Mouse (Mus musculus) heart, postnatal 10 days (tissue): ENCODE data around the gene Add1. TPM values are rescaled to one million over a fixed set of nuclear protein-coding genes. Genes with fewer than 3 reads are reported as not detected.

ENCODE experiments used
- DNase-seq, 2 experiments: peaks; one replicate each; pipeline ENCODE4 v3.0.0; 2021
- intact Hi-C: fragments of 180-260 bp; cut with DNase I; formaldehyde crosslinking; loops from one replicate; pipeline ENCODE4 v1.15.1; 2025
- total RNA-seq, 2 experiments: library from RNA; stranded (reverse); gene quantifications; 2 replicates each; pipeline ENCODE4 v1.2.3; 2021

Add1 gene
- total RNA-seq: 100 to 1,000 TPM; 187 to 196 TPM

DNA sequence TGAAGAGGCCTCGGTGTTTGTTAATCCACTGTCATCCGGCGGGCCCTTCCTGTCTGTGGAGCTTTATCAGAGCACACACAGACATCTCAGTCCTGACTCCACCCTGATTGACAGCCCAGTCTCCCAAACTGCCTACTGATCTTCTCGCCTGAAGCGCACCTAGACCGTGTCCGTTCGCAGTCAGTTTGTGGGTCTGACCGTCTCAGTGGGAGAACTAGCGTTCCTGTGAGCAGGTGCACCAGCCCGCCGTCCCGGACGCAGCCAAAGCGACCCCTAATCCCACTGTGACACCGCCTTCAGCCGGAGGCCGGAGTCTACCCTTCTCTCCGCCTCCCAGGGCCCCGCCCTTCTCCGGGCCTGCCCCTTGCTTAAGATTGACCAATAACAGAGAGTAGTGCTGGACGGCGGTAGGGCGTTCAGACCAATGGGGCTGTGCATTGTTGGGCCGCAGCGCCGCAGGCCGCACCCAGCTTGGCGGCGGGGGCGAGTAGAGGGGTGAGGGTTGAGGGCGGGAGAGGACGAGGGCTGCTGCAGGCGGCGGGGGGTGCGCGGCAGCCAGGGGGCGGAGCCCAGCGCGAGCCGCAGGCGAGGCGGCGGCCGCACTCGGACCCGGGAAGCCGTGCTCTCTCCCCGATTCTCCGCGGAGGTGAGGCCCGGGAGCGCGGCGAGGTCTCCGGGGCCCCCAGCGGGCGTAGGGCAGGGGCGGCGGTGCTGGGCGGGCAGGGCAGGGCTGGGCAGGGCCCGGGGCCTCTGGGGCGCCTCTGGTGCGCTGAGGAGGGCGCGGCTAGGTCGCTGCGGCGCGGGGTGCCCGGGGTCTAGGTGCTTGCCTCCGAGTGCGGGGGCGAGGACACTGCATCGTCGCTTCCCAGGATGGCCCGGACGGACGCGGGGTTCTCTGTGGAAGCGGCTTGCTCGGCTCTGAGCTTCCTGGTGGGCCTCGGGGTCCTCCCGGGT, at the start of gene Add1:
Add1 (plus strand) TSS at position 397 of the 954 bp plus-strand sequence.
- DNase-seq: peak; percentile 97 to 98
- intact Hi-C loops: no loop called here

DNA sequence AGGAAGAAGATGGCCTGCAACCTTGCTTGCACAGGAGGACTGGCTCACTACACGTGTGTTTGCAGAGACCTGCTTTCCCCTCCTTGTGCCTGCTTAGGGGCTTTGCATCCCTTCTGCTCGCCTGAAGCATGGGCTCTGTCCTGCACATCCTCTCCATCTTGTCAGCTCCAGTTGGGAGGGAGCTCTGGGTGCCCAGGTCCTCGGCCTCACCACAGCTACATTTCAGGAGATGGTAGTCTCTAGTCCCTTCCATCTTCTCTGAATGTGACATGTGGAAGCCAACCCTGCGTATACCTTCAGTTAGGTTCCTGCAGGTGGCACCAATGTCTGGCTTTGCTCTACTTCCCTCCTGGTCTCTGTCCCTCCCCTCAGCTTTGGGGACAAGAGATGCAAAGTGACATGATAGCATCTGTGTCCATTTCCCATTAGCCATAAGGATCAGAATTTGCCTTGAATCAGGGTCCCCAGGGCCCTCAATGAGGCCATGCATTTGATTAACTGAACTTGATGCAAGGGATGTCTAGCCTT, 49.4 kb upstream of the Add1 start:
- intact Hi-C loops: no loop called here
- no peak for DNase-seq

DNA sequence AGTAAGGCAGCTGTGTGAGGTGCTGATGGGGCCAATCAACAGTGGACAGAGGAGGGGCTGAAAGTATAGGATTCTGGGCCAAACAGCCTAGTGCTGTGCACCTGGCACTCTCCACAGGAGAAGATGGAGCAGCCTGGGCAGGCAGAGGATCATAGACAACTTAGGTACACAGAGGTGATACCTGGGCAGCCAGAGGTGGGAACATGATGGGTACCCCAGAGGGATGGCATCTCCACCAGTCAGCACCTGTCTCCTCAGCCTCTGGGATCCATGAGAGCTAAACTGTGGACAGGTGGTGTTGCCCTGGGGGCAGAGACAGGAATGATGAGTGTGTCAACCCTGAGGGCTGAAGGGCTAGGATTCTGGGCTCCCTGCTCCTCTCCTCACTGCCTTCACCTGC, 49.0 kb upstream of the Add1 start:
- intact Hi-C loops: no loop called here
- no peak for DNase-seq

DNA sequence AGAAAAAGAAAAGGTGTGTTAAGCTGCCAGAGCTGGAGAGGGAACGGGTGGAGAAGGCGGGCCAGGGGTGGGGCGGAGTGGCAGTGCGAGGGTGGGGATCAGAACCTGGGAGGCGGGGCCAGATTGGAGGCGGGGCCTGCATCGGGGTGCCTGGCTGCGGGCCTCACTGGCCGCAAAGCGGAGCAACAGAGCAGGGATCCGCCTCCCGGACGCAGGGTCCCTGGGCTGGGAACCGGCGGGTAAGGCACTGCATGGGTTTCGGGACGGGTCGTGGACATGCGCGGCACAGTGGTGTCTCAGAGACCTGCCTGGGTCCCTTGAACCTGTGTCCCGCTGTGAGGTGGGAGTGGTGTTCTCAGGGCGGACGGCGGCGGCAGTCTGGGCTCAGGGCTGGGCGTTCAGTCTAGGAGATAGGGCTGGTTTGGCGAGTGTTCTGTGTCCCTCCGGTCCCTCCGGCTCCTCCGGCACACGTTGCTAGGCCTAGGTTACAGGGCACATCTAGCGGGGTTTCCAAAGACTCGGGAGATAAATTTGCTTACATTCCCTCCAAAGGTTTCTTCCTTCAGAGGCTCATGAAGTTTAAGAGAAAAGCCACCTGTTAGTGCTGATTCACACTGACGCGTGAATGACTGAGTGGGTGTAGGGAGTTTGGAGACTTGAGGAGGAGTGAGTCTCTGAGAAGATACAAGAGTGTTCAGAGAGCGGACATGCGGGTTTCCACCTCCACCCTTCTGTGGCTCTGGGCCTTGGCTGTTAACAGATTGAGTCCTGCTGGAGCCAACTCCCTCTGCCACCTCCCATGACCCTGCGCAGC, 47.6 kb upstream of the Add1 start, which contains the start of gene Sh3bp2:
Sh3bp2 (plus strand) TSS at position 176 of the 814 bp plus-strand sequence.
- DNase-seq: peak; percentile 96 to 97
- intact Hi-C loops: no loop called here

DNA sequence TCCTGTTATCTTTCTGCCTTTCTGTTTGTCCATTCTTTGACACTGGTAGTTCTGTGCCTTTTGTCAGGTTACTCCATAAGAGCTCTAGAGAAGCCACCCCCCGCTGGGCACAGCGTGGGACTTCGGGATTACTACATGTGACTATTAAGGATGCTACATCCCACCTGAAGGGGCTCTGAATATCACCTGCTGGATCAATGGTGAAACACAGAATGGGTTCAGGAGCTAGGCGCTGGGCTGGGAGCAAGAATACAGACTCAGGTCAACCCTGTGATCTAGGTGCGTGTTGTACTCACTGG, 47.0 kb upstream of the Add1 start:
- intact Hi-C loops: no loop called here
- no peak for DNase-seq

DNA sequence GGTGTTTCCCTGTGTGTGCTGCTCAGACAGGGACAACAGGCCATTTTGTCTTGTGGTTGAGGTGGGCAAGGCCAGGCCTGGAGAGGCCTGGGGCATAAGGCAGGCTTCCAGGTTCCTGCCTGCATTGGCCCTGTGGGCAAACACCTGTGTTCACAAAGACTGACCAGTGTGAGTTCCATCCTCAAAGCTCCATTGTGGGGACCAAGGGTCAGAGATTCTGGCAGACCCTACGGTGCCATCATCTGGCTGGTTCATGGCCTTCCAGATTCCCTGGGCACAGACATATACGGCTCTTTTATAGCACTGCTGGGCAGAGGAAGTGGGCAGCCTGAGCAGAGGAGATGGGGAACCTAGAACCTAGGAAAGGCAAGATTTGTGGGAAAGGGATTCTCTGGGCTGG, 46.1 kb upstream of the Add1 start:
- intact Hi-C loops: no loop called here
- DNase-seq: no peak

DNA sequence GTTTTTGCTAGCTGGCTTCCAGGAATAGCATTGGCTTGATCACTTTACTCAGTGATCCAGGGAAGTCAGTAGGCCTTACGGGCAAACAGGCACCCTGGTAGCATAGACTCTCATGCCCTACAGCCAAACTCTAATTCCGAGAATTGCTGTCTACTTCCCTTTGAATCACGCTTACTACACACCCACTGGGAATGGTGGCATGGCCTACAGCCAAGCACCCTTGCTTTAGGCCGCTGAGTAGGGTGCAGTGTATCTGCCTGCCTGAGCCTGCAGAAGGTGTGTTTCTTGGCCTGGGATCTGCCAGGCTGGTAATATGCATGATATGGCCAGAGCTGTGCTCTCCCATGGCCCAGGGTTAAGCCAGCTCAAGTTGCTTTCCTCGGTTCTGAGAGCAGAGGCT, 44.7 kb upstream of the Add1 start:
- DNase-seq: no peak
- intact Hi-C loops: no loop called here

DNA sequence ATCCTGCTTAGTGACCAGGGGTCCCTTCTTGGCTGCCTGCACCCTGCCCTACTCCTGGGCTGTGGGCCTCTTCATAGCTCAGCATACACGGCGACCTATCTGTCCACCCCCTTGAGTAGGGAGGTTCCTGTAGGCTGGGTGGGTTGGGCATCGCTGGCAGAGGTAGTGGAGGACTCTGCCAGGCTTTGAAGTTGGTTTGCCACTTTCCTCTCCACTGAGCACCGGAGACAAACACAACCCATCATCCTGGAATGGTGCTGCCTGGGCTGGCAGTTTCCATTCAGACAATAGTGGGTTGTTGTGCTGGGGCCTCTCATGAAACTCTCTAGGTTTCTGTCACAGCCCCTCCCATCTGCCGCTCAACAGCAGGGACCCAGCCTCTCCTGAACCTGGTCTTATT, 43.3 kb upstream of the Add1 start:
- intact Hi-C loops: no loop called here
- DNase-seq: no peak

DNA sequence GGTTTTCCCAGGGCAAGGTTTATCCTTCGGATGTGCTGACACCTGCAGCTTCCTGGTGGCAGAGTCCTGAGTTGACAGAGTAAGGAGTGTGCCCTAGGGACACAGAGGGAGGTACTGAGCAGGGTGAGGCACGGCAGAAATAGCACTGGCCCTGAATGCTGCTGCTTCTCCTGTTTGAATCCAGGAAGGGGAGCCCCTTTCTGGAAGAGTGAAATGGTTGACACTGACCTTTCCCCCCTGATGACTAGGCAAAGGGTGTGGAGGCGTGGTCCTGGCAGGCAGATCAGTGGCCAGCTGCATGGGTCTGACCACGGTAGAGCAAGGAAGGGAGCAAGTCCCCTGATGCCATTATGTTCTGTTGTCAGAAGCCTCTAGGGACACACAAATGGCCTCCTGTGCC, 42.8 kb upstream of the Add1 start:
- intact Hi-C loops: no loop called here
- DNase-seq: no peak

DNA sequence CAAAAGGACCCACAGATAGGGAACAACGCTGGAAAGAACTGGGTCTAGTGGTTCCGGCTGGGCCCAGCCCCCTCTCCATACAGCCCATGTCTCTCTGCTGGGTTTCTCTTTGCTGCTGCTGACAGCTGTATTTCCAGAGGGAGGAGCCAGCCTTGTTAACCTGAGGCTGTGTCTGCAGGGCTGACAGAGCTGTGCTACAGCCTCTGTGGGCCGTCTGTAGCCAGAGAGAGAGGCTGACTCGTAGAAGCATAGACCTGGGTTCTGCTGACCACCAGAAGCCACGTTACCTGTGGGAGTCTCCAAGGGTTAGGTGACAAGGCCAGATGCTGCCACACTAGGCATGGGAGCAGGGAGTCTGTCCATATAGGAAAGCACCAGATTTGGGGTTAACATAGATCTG, 40.4 kb upstream of the Add1 start:
- intact Hi-C loops: no loop called here
- no peak for DNase-seq

DNA sequence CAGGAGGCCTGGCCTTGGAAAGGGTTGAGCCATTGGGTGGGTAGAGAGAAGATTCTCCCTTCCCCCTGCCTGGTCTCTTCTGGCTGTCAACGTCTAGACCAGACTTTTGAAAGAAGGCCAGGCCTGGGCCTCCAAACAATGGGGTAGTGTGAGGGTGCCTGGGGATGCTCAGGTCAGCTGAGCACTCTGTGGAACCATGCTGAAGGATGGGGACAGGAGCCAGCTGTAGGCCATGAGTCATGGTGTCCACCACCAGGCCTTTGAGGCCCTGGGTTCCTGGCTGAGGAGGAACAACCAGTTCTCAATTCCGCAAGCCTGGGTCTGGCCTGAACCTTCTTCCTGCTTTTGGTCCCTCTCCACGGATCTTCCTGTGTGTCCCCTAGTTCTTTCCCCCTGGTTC, 39.6 kb upstream of the Add1 start:
- intact Hi-C loops: no loop called here
- peak; percentile 53 to 62 for DNase-seq

DNA sequence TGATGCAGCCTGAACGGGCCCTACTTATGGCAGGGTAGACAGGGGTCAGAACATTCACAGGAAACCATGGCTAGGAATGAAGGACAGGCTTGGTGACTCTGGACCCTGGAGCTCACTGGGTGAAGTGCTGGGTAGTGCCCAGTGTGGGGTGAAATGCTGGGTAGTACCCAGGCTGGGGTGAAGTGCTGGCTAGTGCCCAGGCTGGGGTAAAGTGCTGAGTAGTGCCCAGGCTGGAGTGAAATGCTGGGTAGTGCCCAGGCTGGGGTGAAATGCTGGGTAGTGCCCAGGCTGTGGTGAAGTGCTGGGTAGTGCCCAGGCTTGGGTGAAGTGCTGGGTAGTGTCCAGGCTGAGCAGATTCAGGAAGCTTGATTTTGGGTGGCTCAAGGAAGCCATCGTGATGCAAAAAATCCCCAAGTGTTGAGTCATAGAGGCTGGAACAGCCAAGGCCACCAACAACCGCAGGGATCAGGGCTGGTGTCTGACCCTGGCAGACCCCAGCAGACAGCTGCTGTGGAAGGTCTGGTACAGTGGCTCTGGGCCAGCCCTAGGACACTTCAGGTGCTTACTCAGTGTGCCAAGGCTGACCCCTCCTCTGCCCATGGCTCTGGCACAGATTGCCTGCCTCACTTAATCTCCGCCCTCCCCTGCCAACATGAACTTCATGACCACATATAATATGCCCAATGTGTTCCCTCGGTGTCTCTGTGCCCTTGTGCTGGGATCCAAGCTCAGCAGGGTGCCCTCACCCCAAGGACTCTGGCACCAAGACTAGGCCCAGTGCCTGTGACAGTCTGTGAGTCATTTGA, 38.5 kb upstream of the Add1 start:
- intact Hi-C loops: no loop called here

DNA sequence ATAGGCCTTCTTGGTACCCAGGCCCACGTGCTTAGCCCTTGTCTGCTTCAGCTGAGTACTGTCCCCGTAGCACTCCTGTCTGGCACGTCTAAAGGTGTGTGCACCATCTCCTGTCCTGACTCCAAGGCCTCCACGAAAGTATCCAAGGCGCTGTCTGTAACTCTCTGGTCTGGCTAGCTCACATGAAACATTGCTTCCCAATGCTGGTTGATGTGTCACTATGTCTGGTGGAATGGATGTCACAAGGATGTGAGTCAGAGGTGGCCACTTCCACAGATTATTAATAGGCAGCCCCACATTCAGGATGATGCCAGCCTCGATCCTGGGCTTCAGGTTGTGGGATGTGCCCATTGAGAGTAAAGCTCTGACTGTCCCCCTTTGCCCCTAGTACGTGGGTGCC, 37.6 kb upstream of the Add1 start:
- no peak for DNase-seq
- intact Hi-C loops: no loop called here

More for the DNA sequence above, 38.5 kb upstream of the Add1 start:
- DNase-seq: no peak

DNA sequence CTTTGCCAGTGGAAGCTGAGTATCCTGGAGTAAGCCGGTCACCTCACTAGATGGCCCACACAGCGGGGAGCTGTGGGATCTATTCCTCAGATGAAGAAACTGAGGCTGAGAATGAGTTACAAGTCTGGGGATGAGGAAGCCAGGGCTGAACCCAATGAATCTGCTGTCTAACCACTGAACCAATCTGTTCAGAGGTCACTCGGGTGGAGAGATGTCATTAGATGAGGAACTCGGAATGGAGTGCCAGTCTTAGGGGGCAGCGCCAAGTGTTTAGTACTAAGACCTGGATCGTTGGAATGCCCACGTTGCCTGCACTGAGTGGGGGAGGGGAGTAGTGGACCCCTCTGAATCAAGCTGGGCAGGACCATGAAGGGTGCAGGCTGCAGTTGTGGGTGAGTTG, 35.4 kb upstream of the Add1 start:
- intact Hi-C loops: no loop called here
- no peak for DNase-seq

DNA sequence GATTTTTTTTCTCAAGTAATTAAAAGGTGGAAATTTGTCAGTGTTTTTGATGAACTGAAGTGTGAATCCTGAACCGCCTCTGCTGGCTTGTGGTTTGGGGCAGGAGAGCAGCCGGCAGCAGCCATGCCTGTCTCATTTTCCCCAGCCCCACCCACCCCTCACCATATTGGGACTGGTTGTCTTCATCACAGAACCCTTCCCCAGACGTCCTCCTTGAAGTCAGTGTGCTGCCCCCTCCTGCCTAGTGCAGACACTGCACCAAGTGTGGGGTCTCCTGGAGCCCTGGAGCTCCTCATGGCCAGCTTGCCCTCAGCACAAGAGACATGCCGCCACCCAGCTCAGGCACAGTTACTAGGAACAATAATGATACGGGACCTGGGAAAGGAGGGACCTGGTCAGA, 34.9 kb upstream of the Add1 start:
- no peak for DNase-seq
- intact Hi-C loops: no loop called here

DNA sequence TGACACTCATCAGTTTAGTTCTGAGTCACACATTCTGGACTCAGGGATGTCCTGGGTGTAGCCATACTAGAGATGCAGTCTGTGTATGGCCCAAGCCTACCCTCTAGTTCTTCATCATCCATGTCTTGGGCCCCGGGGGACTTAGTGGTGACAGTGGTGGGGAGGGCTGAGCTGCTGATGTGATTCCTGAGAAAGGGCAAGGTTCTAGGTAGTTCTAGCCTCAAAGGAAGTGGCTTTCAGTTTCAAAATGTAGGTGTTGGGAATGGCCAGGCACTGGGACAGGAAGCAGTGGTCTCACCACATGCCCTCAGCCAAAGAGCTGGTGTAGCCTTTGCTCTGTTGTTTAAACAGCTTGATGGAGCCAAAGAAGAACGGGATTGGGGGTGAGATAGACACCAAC, 34.3 kb upstream of the Add1 start:
- intact Hi-C loops: no loop called here
- no peak for DNase-seq

DNA sequence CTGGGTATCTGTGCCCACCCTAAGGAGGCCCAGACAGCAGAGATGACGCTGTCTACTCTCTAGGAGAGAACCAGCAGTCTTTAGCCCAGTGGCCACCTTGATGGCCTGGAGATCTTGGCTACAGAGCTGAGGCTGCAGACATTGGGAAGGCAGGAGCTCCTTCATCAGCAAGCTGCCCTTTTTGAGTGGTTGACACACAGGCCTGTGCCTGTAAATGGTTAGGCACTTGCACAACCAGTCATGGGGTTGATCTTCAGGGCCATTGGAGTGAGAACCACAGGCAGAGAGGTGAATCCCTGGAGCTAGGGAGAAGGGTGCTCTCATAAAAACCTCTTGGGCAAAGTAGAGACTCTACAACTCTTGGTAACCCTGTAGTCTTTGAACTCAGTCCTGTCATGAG, 31.3 kb upstream of the Add1 start:
- DNase-seq: no peak
- intact Hi-C loops: no loop called here

DNA sequence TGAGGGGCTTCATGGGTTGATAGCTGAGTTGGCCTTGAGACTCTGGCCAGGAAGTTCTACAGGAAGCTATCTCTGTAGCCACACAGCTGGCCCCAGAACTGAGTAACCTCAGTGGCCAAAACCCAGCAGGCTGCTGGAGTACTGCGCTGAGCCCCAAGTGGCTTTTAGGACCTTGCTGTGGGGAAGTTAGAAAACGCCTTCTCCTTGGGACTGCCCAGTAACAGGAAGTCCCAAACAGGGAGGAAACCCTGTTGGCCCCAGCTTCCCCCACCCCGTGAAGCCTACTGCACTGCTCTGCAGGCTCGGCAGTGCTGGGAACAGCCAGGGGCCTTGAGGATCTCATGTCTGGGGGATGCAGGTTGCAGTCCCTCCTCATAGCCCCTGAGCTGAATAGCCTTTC, 30.4 kb upstream of the Add1 start:
- intact Hi-C loops: no loop called here
- peak in 1 of 2 experiments; percentile 45 for DNase-seq

DNA sequence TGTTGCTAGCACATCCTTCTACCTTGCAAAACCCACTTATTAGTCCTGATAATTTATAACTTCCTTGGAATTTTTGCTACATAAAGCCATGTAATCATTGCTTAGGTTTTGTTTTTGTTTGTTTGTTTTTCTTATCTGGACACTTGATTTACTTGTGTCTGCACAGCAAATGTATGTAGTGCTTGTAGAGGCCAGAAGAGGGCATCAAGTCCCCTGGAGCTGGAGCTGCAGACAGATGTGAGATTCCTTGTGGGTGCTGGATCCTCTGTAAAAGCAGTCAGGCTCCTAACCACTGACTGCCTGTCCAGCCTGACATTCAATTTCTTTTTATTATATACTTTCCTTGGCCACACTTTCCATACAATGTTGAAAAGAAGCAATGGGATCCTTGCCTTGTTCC, 26.1 kb upstream of the Add1 start:
- intact Hi-C loops: loop anchor here (5.0 kb wide), 2 partner anchors 45 to 90 kb away; partner anchors contain the start of gene Mfsd10
- DNase-seq: peak in 1 of 2 experiments; percentile 42

DNA sequence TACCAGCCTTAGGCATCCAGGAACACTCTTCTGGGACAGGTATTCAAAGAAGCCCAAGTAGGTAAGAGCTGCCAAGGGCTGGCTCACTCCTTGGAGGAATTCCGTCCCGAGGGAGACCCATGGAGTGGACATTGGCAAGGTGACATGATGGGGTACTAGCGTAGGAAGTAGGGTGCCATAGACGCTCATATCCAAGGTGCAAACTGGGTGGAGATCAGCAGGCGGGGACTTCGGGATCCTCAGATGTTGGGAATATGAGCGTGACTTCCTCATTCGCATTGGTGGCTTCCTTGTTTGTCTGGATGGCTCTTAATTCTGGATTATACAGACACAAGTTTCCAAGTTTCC, 24.4 kb upstream of the Add1 start:
- no peak for DNase-seq
- intact Hi-C loops: loop anchor here (5.0 kb wide), 2 partner anchors 43 to 88 kb away; partner anchors contain the start of gene Mfsd10
